In genomic region chr2:24521430-24522226, GRCm38 (mm10) we compare ENCODE assay signal across 9 mouse cellular contexts. TPM values are rescaled to one million over a fixed set of nuclear protein-coding genes. Genes with fewer than 3 reads are reported as not detected.
DNase-seq lines count a peak whose midpoint lies in the region; ATAC-seq and TF ChIP-seq lines count a peak whose summit lies in the region.
"Had no signal": no experiment of that assay in that cellular context is flagged by ENCODE, and none has a peak within 500 bp of the region (broad histone marks: within the 10 kb centered on the region; RNA-seq: fewer than 3 reads in every experiment).

No protein-coding gene starts in this region.

- in situ Hi-C loops in Patski (cut with MboI; ENCODE audit: low pct_unique_long_range_greater_than_20kb): no loop called here

- CTCF ChIA-PET in Patski (lab: Charles Lee): interaction anchor here (0.7 to 1.4 kb wide), 5 partner anchors 12 to 112 kb away, joined by 3 read pairs; no protein-coding TSS in a partner anchor

- H3K27ac ChIP-seq in forebrain, postnatal 0 days (ENCODE audit: low read depth, low read length): peak overlapping the region; percentile 58
- peak overlapping the region; percentile 64 for H3K27ac ChIP-seq in kidney, postnatal 0 days
- peak overlapping the region; percentile 39; the same call in 1 of the 2 replicates for H3K27ac ChIP-seq in midbrain, embryonic 12.5 days (replicated peaks)

- H3K36me3 ChIP-seq in forebrain, postnatal 0 days (ENCODE audit: insufficient read depth): no peaks in the 10 kb centered on the region
- H3K36me3 ChIP-seq in kidney, postnatal 0 days (ENCODE audit: insufficient read depth, low read length): no peaks in the 10 kb centered on the region
- H3K36me3 ChIP-seq in midbrain, embryonic 12.5 days: no peaks in the 10 kb centered on the region

- no peak for TF ChIP-seq CTCF in Patski (IDR thresholded peaks at IDR 0.05)
- 0 out of 2 replicates have a peak, but pooled peaks have one; percentile 8 for TF ChIP-seq CTCF in forebrain, postnatal 0 days (IDR thresholded peaks at IDR 0.05; ENCODE audit: low read depth)
- TF ChIP-seq CTCF in kidney, postnatal 0 days (IDR thresholded peaks at IDR 0.05; ENCODE audit: low read depth): peak; percentile 2; the same call in 1 of the 2 replicates

- H3K4me1 ChIP-seq in forebrain, postnatal 0 days (ENCODE audit: insufficient read depth): 0 out of 2 replicates have a peak, but pooled peaks cover 3% of the 10 kb centered on the region
- no peaks in the 10 kb centered on the region; the same call in 1 of the 2 replicates for H3K4me1 ChIP-seq in kidney, postnatal 0 days (replicated peaks; ENCODE audit: insufficient read depth, low read length)
- H3K4me1 ChIP-seq in midbrain, embryonic 12.5 days: peaks cover 11% of the 10 kb centered on the region; the same call in 1 of the 2 replicates

- peak overlapping the region; percentile 38 for H3K4me3 ChIP-seq in forebrain, postnatal 0 days (ENCODE audit: low read depth, low read length)
- peak overlapping the region; percentile 38 for H3K4me3 ChIP-seq in kidney, postnatal 0 days (replicated peaks; ENCODE audit: low read depth, low read length)
- H3K4me3 ChIP-seq in midbrain, embryonic 12.5 days: peak overlapping the region; percentile 50

- ATAC-seq in frontal cortex, adult (ENCODE audit: low TSS enrichment): peak; percentile 34; the same call in 1 of the 2 replicates
- ATAC-seq in Patski: peak; percentile 48
- peak; percentile 96 for ATAC-seq in forebrain, postnatal 0 days
- ATAC-seq in kidney, postnatal 0 days (replicated peaks; ENCODE audit: low FRiP score, low read depth): peak; percentile 87
- ATAC-seq in midbrain, embryonic 12.5 days (ENCODE audit: low FRiP score, low read depth): peak; percentile 92

- 3% methylated on average over 33 of the region's 33 CpGs for WGBS in forebrain, postnatal 0 days
- WGBS in kidney, postnatal 0 days: under 1% methylated on average over 33 of the region's 33 CpGs
- under 1% methylated on average over 33 of the region's 33 CpGs for WGBS in midbrain, embryonic 12.5 days

- no peaks in the 10 kb centered on the region for H3K27me3 ChIP-seq in Patski
- H3K27me3 ChIP-seq in forebrain, postnatal 0 days (ENCODE audit: insufficient read depth, low read length): no peaks in the 10 kb centered on the region
- H3K27me3 ChIP-seq in kidney, postnatal 0 days (ENCODE audit: insufficient read depth, low read length): no peaks in the 10 kb centered on the region
- H3K27me3 ChIP-seq in midbrain, embryonic 12.5 days: peaks cover 27% of the 10 kb centered on the region

- H3K9me3 ChIP-seq in forebrain, postnatal 0 days (ENCODE audit: low read length): no peaks in the 10 kb centered on the region
- H3K9me3 ChIP-seq in kidney, postnatal 0 days (replicated peaks; ENCODE audit: low read length): no peaks in the 10 kb centered on the region
- no peaks in the 10 kb centered on the region for H3K9me3 ChIP-seq in midbrain, embryonic 12.5 days

- no peak for DNase-seq in frontal cortex, adult 2 months (ENCODE audit: extremely low spot score in 1 of 2, low spot score in 1 of 2)
- no peak for DNase-seq in Patski (ENCODE audit: low read depth, low spot score)
- peak; percentile 75 for DNase-seq in forebrain, postnatal 0 days
- DNase-seq in kidney, postnatal 0 days (ENCODE audit: low spot score): peak; percentile 94
- DNase-seq in urinary bladder, adult 2 months (ENCODE audit: low spot score): no peak
- DNase-seq in layer of hippocampus, adult 11-12 months (ENCODE audit: low spot score): no peak

- H3K4me2 ChIP-seq in forebrain, postnatal 0 days (ENCODE audit: low read depth): peak overlapping the region; percentile 56
- peak overlapping the region; percentile 84 for H3K4me2 ChIP-seq in kidney, postnatal 0 days (ENCODE audit: low read length)
- H3K4me2 ChIP-seq in midbrain, embryonic 12.5 days (replicated peaks): peak overlapping the region; percentile 80

- POLR2A ChIA-PET in Patski (lab: Charles Lee): interaction anchor here (0.6 kb wide), 1 partner anchor 20 kb away, joined by 3 read pairs; no protein-coding TSS in a partner anchor

- H3K9ac ChIP-seq in forebrain, postnatal 0 days: peak overlapping the region; percentile 53
- H3K9ac ChIP-seq in kidney, postnatal 0 days (ENCODE audit: low read depth, low read length): peak overlapping the region; percentile 53
- peak overlapping the region; percentile 62 for H3K9ac ChIP-seq in midbrain, embryonic 12.5 days (replicated peaks)

RNA-seq across cellular contexts. Expression of gene Pax8, which starts 46.2 kb away (rescaled TPM):
- not detected in 2 replicates for polyA plus RNA-seq in frontal cortex, adult 2 months (2012; rRNA removed)
- 219 TPM for polyA plus RNA-seq in Patski (2021)
- not detected in 2 replicates for total RNA-seq in forebrain, postnatal 0 days (2014; rRNA removed)
- 0.18 and 0.19 TPM in 2 replicates for polyA plus RNA-seq in forebrain, postnatal 0 days (2015; fragmentation: Nextera tagmentation; extraction: Ambion mirVana)
- polyA plus RNA-seq in kidney, postnatal 0 days (2015; fragmentation: Nextera tagmentation; extraction: Ambion mirVana): 116 and 120 TPM in 2 replicates
- polyA plus RNA-seq in midbrain, embryonic 12.5 days (2016; fragmentation: Nextera tagmentation; extraction: Ambion mirVana): 2.8 and 4.7 TPM in 2 replicates
- polyA plus RNA-seq in urinary bladder, adult 2 months (2012; rRNA removed): not detected in 2 replicates
- total RNA-seq: heart, adult 18-20 months had no signal

Comparison
In these comparisons a context has a peak if more than half of its experiments do, and no peak if none do; other contexts are left out.
1. ATAC-seq: peak in every context shown above with its lines; median percentile 96 in forebrain, postnatal 0 days; 92 in midbrain, embryonic 12.5 days; 87 in kidney, postnatal 0 days; 48 in Patski; 34 in frontal cortex, adult.
2. DNase-seq: peak in forebrain, postnatal 0 days (single experiment) and kidney, postnatal 0 days (single experiment); none in frontal cortex, adult 2 months (0 of 2), Patski (single experiment), urinary bladder, adult 2 months (single experiment) and layer of hippocampus, adult 11-12 months (single experiment).
3. RNA of gene Pax8, which starts 46.2 kb away (polyA plus RNA-seq): 219 TPM in Patski (single experiment) and 116 to 120 TPM in kidney, postnatal 0 days; 2.8 to 4.7 TPM in midbrain, embryonic 12.5 days, 0.18 to 0.19 TPM in forebrain, postnatal 0 days, not detected in frontal cortex, adult 2 months and not detected in urinary bladder, adult 2 months; every median in the first group is over 10 times any median in the second.
4. Peak in every context shown above with its lines, with median percentiles within 50 percentile points of each other: H3K27ac ChIP-seq, H3K4me2 ChIP-seq, H3K4me3 ChIP-seq and H3K9ac ChIP-seq.